Mouse (Mus musculus): ENCODE results near the gene Tenm2. TPM values are rescaled to one million over a fixed set of nuclear protein-coding genes. Genes with fewer than 3 reads are reported as not detected.

The Tenm2 gene
- polyA plus RNA-seq, 1 experiment from 2014 or later: 1.7 TPM

- H3K9me3 ChIP-seq: no peaks in the 10 kb centered on the region
- DNase-seq (ENCODE audit: low spot score): no peak
- 82% methylated on average over 6 of the region's 6 CpGs for WGBS
Measured at GRCm38 (mm10) chr11:36107840-36108239, 1127.9 kb downstream of the Tenm2 start.

DNA sequence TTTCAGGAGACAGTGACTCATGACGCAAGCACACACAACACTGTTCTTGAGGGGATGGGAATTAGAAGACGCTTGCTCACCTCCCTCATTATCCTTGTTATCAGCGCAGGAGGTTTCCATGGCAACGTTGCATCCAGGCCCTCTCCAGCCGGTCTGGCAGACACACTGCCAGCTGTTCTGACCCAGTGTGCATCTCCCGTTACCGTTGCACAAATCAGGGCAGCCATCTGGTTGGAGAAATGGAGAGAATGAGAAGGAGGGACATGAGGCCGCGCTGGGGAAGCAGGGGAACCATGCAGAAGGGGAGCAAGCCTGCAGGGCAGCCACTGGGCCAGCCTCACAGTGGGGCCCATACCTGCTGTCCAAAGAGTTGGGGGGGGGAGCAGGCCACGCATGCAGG, 1129.1 kb downstream of the Tenm2 start:
- no peak for DNase-seq (ENCODE audit: low spot score)
- no peaks in the 10 kb centered on the region for H3K9me3 ChIP-seq
- H3K4me1 ChIP-seq: peaks cover 12% of the 10 kb centered on the region
- H3K27ac ChIP-seq: no peak overlapping the region
- H3K4me3 ChIP-seq: no peak overlapping the region
- WGBS: 46% methylated on average over 10 of the region's 10 CpGs
- no peaks in the 10 kb centered on the region for H3K36me3 ChIP-seq
- no peaks in the 10 kb centered on the region for H3K27me3 ChIP-seq (ENCODE audit: insufficient read depth, poor library complexity, severe bottlenecking)

More at GRCm38 (mm10) chr11:36107840-36108239, 1127.9 kb downstream of the Tenm2 start:
- Histone ChIP-seq H3K36me3 (no peaks in the 10 kb centered on the region), H3K27ac (no peak overlapping the region), H3K4me3 (no peak overlapping the region), H3K4me1 (peaks cover 12% of the 10 kb centered on the region), H3K27me3 (ENCODE audit: insufficient read depth, poor library complexity, severe bottlenecking) (no peaks in the 10 kb centered on the region)

DNA sequence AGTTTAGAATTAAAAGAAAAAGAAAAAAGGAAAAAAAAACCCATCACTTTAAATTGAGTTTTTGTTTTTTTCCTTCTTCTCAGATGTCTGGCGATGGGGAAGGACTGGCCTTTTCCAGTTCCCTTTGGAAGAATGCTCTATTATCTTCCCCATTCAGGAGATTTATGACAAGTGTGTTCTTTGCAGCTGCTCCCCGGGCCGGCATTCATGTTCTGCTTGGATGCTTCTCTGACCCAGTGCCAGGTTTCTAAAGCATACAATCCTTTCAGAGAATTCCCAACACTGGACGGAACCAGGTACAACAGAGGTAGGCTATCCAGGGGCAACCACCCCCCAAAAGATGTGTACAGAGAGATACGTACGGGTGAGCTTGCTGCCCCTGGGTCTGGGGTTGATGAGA, 1132.2 kb downstream of the Tenm2 start:
- Histone ChIP-seq H3K4me1 (peaks cover 4% of the 10 kb centered on the region; the same call in 1 of the 2 replicates), H3K27ac (no peak overlapping the region), H3K27me3 (ENCODE audit: insufficient read depth, poor library complexity, severe bottlenecking) (no peaks in the 10 kb centered on the region), H3K4me3 (no peak overlapping the region), H3K36me3 (no peaks in the 10 kb centered on the region), H3K9me3 (no peaks in the 10 kb centered on the region)
- 84% methylated on average over 6 of the region's 6 CpGs for WGBS
- no peak for DNase-seq (ENCODE audit: low spot score)

GRCm38 (mm10) chr11:36096219-36096618, 1139.5 kb downstream of the Tenm2 start:
- Histone ChIP-seq H3K36me3 (no peaks in the 10 kb centered on the region), H3K4me3 (no peak overlapping the region), H3K9me3 (no peaks in the 10 kb centered on the region), H3K27me3 (ENCODE audit: insufficient read depth, poor library complexity, severe bottlenecking) (no peaks in the 10 kb centered on the region), H3K4me1 (peaks cover 5% of the 10 kb centered on the region; the same call in 1 of the 2 replicates), H3K27ac (no peak overlapping the region)
- WGBS: 79% methylated on average over 14 of the region's 14 CpGs
- DNase-seq (ENCODE audit: low spot score): no peak

GRCm38 (mm10) chr11:36090210-36090609, 1145.6 kb downstream of the Tenm2 start:
- DNase-seq (ENCODE audit: low spot score): no peak
- H3K4me1 ChIP-seq: peaks cover 3% of the 10 kb centered on the region; the same call in 1 of the 2 replicates
- H3K9me3 ChIP-seq: no peaks in the 10 kb centered on the region
- 8% methylated on average over 3 of the region's 3 CpGs for WGBS
- no peaks in the 10 kb centered on the region for H3K27me3 ChIP-seq (ENCODE audit: insufficient read depth, poor library complexity, severe bottlenecking)
- no peak overlapping the region for H3K27ac ChIP-seq
- H3K4me3 ChIP-seq: no peak overlapping the region
- H3K36me3 ChIP-seq: no peaks in the 10 kb centered on the region

DNA sequence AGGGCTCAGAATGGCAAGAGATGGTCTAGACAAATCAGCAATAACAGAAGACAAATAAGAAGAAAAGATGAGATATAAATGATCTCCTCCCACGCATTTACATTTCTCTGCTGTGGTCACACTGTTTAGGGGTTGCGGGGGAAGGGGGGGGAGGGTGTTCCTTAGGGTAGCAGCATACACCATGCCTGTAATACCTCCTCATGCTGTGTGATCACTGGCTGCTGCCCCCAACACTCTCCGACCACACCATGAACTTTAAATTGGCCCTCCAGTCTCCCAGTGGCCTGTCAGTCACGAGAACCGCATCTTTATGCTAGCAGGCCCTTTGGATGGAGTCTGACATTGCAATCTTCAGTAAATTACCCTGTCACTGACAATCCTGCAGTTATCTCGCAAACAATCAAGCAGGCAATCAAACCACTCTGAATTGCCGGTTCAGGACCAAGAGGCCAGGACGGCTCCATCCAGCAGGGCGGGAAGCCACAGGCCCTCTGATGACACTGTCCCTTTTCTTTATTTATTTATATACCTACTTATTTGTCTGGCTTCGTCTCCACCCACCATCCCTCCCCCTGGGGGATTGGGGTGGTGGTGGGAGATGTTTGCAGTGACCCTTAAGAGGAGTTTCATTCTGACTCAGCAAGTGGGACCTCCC, 1154.2 kb downstream of the Tenm2 start:
- H3K36me3 ChIP-seq: no peaks in the 10 kb centered on the region
- H3K4me3 ChIP-seq: no peak overlapping the region
- H3K4me1 ChIP-seq: no peaks in the 10 kb centered on the region
- WGBS: 43% methylated on average over 10 of the region's 10 CpGs
- no peak overlapping the region for H3K27ac ChIP-seq
- no peaks in the 10 kb centered on the region for H3K9me3 ChIP-seq
- no peak for DNase-seq (ENCODE audit: low spot score)
- no peaks in the 10 kb centered on the region for H3K27me3 ChIP-seq (ENCODE audit: insufficient read depth, poor library complexity, severe bottlenecking)

DNA sequence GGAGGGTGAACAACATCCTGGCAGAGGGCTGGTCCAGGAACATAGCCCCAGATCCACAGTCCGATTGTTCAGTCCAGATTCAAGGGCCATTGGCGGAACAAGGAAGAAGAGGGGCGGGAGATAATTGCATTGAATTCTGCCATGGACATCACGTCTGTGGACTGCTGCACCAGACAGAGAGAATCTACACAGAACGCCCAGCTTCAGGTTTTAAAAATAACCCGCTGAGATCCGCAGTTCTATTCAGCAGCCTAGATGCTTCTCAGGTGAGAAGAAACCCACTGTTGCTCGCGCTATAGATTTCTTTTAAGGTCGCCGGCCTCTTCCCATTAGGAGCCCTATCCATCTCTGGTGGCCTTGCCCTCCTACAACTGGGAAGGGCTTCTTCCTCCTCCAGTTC, 1155.0 kb downstream of the Tenm2 start:
- H3K27ac ChIP-seq: no peak overlapping the region
- H3K27me3 ChIP-seq (ENCODE audit: insufficient read depth, poor library complexity, severe bottlenecking): no peaks in the 10 kb centered on the region
- H3K4me1 ChIP-seq: no peaks in the 10 kb centered on the region
- H3K4me3 ChIP-seq: no peak overlapping the region
- no peak for DNase-seq (ENCODE audit: low spot score)
- H3K36me3 ChIP-seq: no peaks in the 10 kb centered on the region
- H3K9me3 ChIP-seq: no peaks in the 10 kb centered on the region
- WGBS: 65% methylated on average over 11 of the region's 11 CpGs

DNA sequence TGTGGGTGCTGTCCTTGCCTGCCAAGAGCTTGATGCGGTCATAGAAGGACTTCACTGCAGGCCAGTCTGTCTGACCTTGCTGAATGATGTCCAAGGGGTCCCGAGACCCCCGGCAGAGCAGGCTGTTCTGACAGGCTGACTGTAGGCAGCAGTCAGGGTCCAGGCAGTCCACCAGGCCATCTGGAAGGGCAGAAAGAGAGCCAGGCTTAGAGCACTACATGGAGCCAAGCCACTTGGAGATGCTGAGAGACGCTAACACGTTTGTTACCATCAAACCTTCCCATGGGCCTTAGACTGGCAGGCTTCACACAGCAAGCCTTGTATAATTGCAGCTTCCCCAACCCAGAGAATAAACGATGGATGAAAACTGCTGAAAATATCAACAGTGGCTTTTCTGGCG, 1157.4 kb downstream of the Tenm2 start:
- Histone ChIP-seq H3K9me3 (no peaks in the 10 kb centered on the region), H3K4me3 (no peak overlapping the region), H3K4me1 (no peaks in the 10 kb centered on the region), H3K27ac (no peak overlapping the region), H3K36me3 (no peaks in the 10 kb centered on the region), H3K27me3 (ENCODE audit: insufficient read depth, poor library complexity, severe bottlenecking) (no peaks in the 10 kb centered on the region)
- no peak for DNase-seq (ENCODE audit: low spot score)
- WGBS: 79% methylated on average over 7 of the region's 7 CpGs

DNA sequence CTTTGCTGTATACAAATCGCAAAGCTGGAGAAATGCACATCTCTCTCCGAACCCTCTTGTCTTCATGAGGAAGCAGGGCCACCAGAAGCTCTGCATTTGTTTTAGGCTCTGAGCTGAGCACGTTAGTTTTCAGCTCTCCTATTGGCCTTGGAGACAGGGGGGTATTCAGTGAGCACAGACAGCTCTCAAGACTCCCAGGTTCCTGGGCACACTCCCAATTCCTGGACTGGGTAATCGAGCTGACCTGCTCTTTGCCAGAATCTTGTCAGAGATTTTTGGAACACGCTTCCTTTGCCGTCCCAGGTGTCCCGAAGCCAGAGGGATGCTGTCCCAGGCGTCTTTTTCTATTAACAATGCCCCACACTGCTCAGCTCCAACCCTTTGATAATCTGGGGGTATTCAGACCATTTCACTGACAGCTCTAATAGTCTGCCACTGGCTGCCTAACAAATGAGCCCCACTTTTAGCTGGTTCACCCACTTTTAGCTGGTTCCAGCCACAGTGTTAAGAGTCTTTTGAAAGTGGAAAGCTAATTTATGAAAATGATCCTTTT, 1161.7 kb downstream of the Tenm2 start:
- Histone ChIP-seq H3K27ac (no peak overlapping the region), H3K36me3 (no peaks in the 10 kb centered on the region), H3K4me1 (0 out of 2 replicates have a peak, but pooled peaks cover 10% of the 10 kb centered on the region), H3K4me3 (no peak overlapping the region), H3K27me3 (ENCODE audit: insufficient read depth, poor library complexity, severe bottlenecking) (no peaks in the 10 kb centered on the region), H3K9me3 (no peaks in the 10 kb centered on the region)
- DNase-seq (ENCODE audit: low spot score): no peak
- 79% methylated on average over 8 of the region's 8 CpGs for WGBS

DNA sequence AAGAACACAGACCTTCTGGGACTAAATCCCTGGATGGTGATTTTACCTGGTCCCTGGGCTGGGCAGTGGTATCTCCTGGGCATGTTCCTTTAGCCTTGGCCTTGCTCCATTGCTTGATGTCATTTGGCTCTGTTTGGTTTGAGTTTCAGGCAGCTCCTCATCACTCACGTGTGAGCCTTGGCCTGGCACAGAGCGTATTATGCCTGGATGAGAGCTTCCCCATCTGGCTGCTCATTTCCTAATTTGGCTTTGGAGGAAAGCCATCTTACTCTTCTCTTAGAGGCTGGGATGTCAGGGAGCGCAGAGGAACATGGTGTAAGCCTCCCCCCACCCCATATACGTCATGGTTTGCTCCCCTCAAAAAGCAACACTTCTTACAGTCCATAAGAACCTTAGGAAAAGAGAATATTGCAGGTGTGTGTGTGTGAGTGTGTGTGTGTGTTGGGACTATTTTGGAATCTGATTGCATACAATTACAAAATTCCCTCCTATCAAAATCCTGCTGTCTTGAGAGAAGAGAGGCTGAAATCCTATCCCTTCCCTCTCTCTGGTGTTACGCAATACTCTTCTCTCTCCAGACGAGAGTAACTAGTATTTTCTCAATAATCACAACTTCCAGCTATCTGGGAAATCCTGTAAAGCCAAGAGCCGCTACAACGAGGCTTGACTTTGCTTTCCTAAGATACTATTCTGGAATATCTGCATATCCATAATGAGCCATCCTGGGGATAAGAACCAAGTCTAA, 1162.5 kb downstream of the Tenm2 start:
- H3K27me3 ChIP-seq (ENCODE audit: insufficient read depth, poor library complexity, severe bottlenecking): no peaks in the 10 kb centered on the region
- no peak overlapping the region for H3K4me3 ChIP-seq
- H3K27ac ChIP-seq: no peak overlapping the region
- H3K36me3 ChIP-seq: no peaks in the 10 kb centered on the region
- DNase-seq (ENCODE audit: low spot score): no peak
- 0 out of 2 replicates have a peak, but pooled peaks cover 10% of the 10 kb centered on the region for H3K4me1 ChIP-seq
- H3K9me3 ChIP-seq: no peaks in the 10 kb centered on the region
- 71% methylated on average over 8 of the region's 8 CpGs for WGBS

GRCm38 (mm10) chr11:36072646-36073045, 1163.1 kb downstream of the Tenm2 start:
- 0 out of 2 replicates have a peak, but pooled peaks cover 10% of the 10 kb centered on the region for H3K4me1 ChIP-seq
- 74% methylated on average over 5 of the region's 5 CpGs for WGBS
- no peak overlapping the region for H3K27ac ChIP-seq
- H3K9me3 ChIP-seq: no peaks in the 10 kb centered on the region
- H3K4me3 ChIP-seq: no peak overlapping the region
- DNase-seq (ENCODE audit: low spot score): no peak
- no peaks in the 10 kb centered on the region for H3K36me3 ChIP-seq
- H3K27me3 ChIP-seq (ENCODE audit: insufficient read depth, poor library complexity, severe bottlenecking): no peaks in the 10 kb centered on the region

GRCm38 (mm10) chr11:36072038-36072437, 1163.7 kb downstream of the Tenm2 start:
- Histone ChIP-seq H3K27me3 (ENCODE audit: insufficient read depth, poor library complexity, severe bottlenecking) (no peaks in the 10 kb centered on the region), H3K27ac (no peak overlapping the region), H3K4me3 (no peak overlapping the region), H3K9me3 (no peaks in the 10 kb centered on the region), H3K36me3 (no peaks in the 10 kb centered on the region), H3K4me1 (0 out of 2 replicates have a peak, but pooled peaks cover 10% of the 10 kb centered on the region)
- DNase-seq (ENCODE audit: low spot score): no peak
- 34% methylated on average over 9 of the region's 9 CpGs for WGBS

DNA sequence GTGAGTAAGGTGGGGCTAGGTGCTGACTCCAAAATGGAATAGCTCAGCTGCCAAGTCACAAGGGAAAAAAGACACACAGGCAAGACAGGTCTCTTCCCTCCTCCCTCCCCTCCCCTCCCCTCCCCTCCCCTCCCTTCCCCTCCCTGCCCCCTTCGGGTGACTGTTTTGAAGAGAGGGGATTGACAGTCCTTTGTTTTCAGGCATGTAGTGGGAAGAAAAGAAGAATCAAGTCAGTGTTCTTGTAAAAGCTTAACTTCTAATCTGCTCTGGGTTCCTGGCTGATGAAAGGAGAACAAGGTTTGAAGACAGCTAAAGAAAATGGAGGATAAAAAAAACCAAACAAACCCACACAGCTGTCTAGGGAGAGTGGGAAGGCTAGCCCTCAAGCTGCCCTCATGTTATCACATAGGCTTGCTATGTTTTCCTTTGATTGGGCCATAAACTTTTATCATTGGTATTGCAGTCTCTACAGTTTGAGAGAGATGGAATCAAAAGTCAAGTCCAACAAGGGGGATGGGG, 1176.4 kb downstream of the Tenm2 start:
- Histone ChIP-seq H3K27me3 (ENCODE audit: insufficient read depth, poor library complexity, severe bottlenecking) (peaks cover 14% of the 10 kb centered on the region; the same call in 1 of the 2 replicates), H3K9me3 (no peaks in the 10 kb centered on the region)
- no CpG with 5 or more reads among the region's 1 CpGs for WGBS

More for the DNA sequence above, 1176.4 kb downstream of the Tenm2 start:
- H3K27ac ChIP-seq: no peak overlapping the region
- H3K4me3 ChIP-seq: no peak overlapping the region
- no peaks in the 10 kb centered on the region for H3K36me3 ChIP-seq
- no peak for DNase-seq (ENCODE audit: low spot score)
- peaks cover 30% of the 10 kb centered on the region for H3K4me1 ChIP-seq
